Mouse (Mus musculus) left cerebral cortex, adult 8-10 months (tissue): ENCODE measurements at regions not wholly inside any gene's neighbourhood (a gene's known extent, or its start where the extent isn't known, plus 50 kb on each side); places are given as distances from the start of the nearest gene placed in this dataset.

Experiments used
- microRNA-seq, 2 experiments: library from miRNA; unstranded; fragments of <30 nt; microRNA quantifications; one replicate each; pipeline ENCODE4 v1.2.0; 2022

Small RNA genes lying in the stretch of these regions (microRNA-seq; reads per million reads assigned to microRNA genes)
- gene Gm28003 (0 reads per million in 2 experiments), gene Mir802 (0 to 1.5 reads per million in 2 experiments)
